ENCODE assay signal across 9 mouse cellular contexts in the genomic region with DNA sequence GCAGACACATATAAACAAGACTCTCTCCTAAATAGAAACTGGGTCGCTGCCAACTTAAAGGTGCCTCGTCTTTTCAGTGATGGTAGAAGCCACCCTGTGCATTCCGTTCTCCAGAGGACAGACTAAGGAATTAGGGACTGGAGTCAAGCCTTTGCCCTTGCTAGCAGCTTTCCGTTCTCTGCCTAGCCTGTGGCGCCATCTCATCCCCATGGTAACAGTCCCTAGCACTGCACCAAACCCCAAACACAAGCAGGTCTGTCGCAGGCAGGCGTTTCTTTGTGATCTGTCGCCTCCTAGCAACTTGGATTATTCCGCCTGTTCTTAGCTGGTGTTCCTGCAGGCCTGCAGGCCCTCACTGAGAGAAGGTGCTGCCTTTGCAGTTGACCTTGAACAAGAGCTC. TPM values are rescaled to one million over a fixed set of nuclear protein-coding genes. Genes with fewer than 3 reads are reported as not detected.
DNase-seq lines count a peak whose midpoint lies in the region.
"Had no signal": no experiment of that assay in that cellular context is flagged by ENCODE, and none has a peak within 500 bp of the region (broad histone marks: within the 10 kb centered on the region; RNA-seq: fewer than 3 reads in every experiment).

No protein-coding gene starts in this region.

- DNase-seq in cerebellum, adult 9-10 months, result peak; percentile 55
- DNase-seq in cerebellum, postnatal 14 days, result no peak
- peak; percentile 59 to 67 for DNase-seq in right cerebral cortex, adult 2 months (ENCODE audit: low spot score in 2 of 2)
- no peak for DNase-seq in right cerebral cortex, postnatal 36 days (ENCODE audit: low spot score in 2 of 2)
- DNase-seq in layer of hippocampus, adult 9-11 months, result peak; percentile 79
- no peak for DNase-seq in urinary bladder, postnatal 36 days (ENCODE audit: low spot score in 2 of 2)
- no peak for DNase-seq in thymus, postnatal 14 days
- no peak for DNase-seq in frontal cortex, adult 2 months (ENCODE audit: extremely low spot score in 1 of 2, low spot score in 1 of 2)

RNA-seq across cellular contexts. Expression of a gene that starts 5.0 kb away (rescaled TPM):
- 0.14 and 0.21 TPM in 2 replicates for polyA plus RNA-seq in frontal cortex, adult 2 months (2012; rRNA removed)
- polyA plus RNA-seq: large intestine, adult 2 months had no signal

RNA-seq across cellular contexts. Expression of a gene that starts 10.5 kb away (rescaled TPM):
- 31.7 and 39.5 TPM in 2 replicates for polyA plus RNA-seq in frontal cortex, adult 2 months (2012; rRNA removed)

RNA-seq across cellular contexts. Expression of a gene that starts 16.8 kb away (rescaled TPM):
- polyA plus RNA-seq in frontal cortex, adult 2 months (2012; rRNA removed), result 0.16 and 0.21 TPM in 2 replicates
- polyA plus RNA-seq: large intestine, adult 2 months had no signal

RNA-seq across cellular contexts. Expression of a gene that starts 16.8 kb away (rescaled TPM):
- 26.9 and 29.0 TPM in 2 replicates for polyA plus RNA-seq in frontal cortex, adult 2 months (2012; rRNA removed)

RNA-seq across cellular contexts. Expression of a gene that starts 29.7 kb away (rescaled TPM):
- polyA plus RNA-seq in frontal cortex, adult 2 months (2012; rRNA removed), result 40.2 and 44.9 TPM in 2 replicates

Comparison
In these comparisons a context has a peak if more than half of its experiments do, and no peak if none do; other contexts are left out.
1. DNase-seq: peak in cerebellum, adult 9-10 months (single experiment), right cerebral cortex, adult 2 months (2 of 2) and layer of hippocampus, adult 9-11 months (single experiment); none in cerebellum, postnatal 14 days (0 of 2), right cerebral cortex, postnatal 36 days (0 of 2), urinary bladder, postnatal 36 days (0 of 2), thymus, postnatal 14 days (single experiment) and frontal cortex, adult 2 months (0 of 2).